Mouse (Mus musculus): ENCODE measurements around the gene Scgb1b7.
"Not testable (repeated sequence)": the region's sequence is repeated elsewhere in the genome, so short reads cannot be mapped to it uniquely, and the experiment has no call there.

Gene Scgb1b7

DNA sequence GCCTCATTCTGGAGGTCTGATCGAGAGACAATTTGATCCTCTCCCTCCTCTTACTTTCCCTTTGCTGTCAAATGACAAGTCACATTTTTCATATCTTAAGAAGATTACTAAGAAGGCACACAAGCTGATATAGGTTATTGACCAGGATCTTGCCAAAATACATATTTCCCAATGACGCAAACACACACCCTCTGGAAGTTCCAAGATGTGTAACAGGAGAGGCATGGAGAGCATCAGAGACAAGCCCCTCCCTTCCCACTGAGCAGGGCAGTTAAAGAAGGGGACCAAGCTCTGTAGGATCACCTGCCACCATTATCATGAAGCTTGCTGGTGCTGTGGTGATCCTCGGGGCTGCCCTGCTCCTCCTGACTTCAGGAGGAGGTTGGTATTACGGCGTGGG, at the start of gene Scgb1b7:
TSS of gene Scgb1b7 (plus strand) at position 301 of the 400 bp plus-strand sequence.
- not testable (repeated sequence) for DNase-seq (ENCODE audit: low spot score)

DNA sequence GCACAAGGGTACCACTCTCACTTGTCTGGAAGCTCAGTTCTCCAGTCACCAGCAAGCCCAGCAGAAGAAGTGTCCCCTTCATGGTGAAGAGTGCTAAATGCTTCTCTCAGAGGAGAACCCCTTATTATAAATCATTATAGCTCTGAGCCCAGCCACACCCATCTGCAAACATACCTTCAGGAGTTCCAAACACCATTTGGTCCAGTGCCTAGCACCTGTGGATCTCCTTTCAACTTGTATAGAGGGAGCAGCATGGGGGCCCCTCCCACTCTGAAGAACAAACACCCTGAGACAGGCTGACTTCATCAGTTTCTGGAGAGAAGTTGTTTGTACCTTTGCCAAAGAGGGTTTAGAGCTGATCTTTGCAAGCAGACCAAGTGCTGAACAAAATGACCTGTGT, 6.8 kb upstream of the Scgb1b7 start, which contains the start of gene Scgb2b7:
TSS of gene Scgb2b7 (minus strand) at position 101 of the 400 bp plus-strand sequence.
- not testable (repeated sequence) for DNase-seq (ENCODE audit: low spot score)
